Mouse (Mus musculus) heart, embryonic 16.5 days (tissue): ENCODE measurements at regions not wholly inside any gene's neighbourhood (a gene's known extent, or its start where the extent isn't known, plus 50 kb on each side); places are given as distances from the start of the nearest gene placed in this dataset.

Source experiments
- ATAC-seq: fragments of 200-750 bp; cut with Nextera tagmentation; replicated peaks from 2 replicates; pipeline ENCODE4 v1.8.0; 2017; ENCODE audit warnings: moderate number of reproducible peaks; ENCODE audit not compliant: insufficient read depth, low FRiP score; ENCODE audit errors: extremely low read depth
- H3K27ac ChIP-seq: fragments of 300-500 bp; sonication (generic); 2 replicates; pipeline ENCODE4 v1.5.1; 2014; ENCODE audit warnings: mild to moderate bottlenecking, low read length, control low read depth, moderate library complexity
- H3K27me3 ChIP-seq: fragments of 300-500 bp; sonication (generic); 2 replicates; pipeline ENCODE4 v1.6.1; 2014; ENCODE audit warnings: low read length, mixed read lengths; ENCODE audit not compliant: control insufficient read depth, insufficient read depth
- H3K36me3 ChIP-seq: fragments of 300-500 bp; sonication (generic); 2 replicates; pipeline ENCODE4 v1.6.1; 2014; ENCODE audit not compliant: control insufficient read depth, insufficient read depth
- H3K4me1 ChIP-seq: fragments of 300-500 bp; sonication (generic); 2 replicates; pipeline ENCODE4 v1.6.1; 2014; ENCODE audit warnings: low read length, mixed read lengths; ENCODE audit not compliant: control insufficient read depth, insufficient read depth
- H3K4me2 ChIP-seq: fragments of 300-500 bp; sonication (generic); 2 replicates; pipeline ENCODE4 v1.6.1; 2014; ENCODE audit warnings: low read depth, mild to moderate bottlenecking, control low read depth, low read length
- H3K4me3 ChIP-seq: fragments of 300-500 bp; sonication (generic); 2 replicates; pipeline ENCODE4 v1.5.1; 2014; ENCODE audit warnings: mild to moderate bottlenecking, control low read depth, low read length
- H3K9ac ChIP-seq: fragments of 300-500 bp; sonication (generic); 2 replicates; pipeline ENCODE4 v1.6.1; 2014; ENCODE audit warnings: low read length, control low read depth
- H3K9me3 ChIP-seq: fragments of 300-500 bp; sonication (generic); replicated peaks from 2 replicates; pipeline ENCODE4 v1.6.1; 2016; ENCODE audit warnings: low read length; ENCODE audit not compliant: control insufficient read depth
- WGBS: fragments of 180-500 bp; shearing (Covaris S2); extraction: QIAGEN DNeasy Blood & Tissue Kit; methylation state at CpG from one replicate; pipeline ENCODE4 v1.1.7; 2014; 5-methylcytosine and 5-hydroxymethylcytosine counted together

DNA sequence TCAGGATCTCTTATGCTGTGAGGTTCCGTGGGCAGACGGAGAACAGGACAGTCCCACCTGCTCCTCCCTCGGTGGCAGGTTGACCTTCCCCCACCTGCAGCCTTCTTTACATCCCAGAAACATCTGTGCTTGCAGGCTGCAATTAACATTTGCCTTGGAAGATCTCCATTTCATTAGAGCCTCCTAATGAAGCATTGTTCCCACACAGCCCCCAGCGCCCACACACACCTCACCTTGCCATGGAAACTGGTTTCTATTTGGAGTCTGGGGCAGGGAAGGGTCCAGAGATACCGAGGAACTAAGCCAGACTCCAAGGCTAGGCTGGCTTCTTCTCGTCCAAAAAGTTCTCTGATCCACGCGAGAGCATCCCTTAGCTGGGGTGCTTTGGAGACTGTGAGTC, 56.6 kb upstream of the Rpl38 start:
- Histone ChIP-seq H3K36me3 (no peaks in the 10 kb centered on the region), H3K4me2 (no peak overlapping the region), H3K27ac (no peak overlapping the region), H3K4me1 (no peaks in the 10 kb centered on the region), H3K27me3 (no peaks in the 10 kb centered on the region), H3K4me3 (no peak overlapping the region), H3K9me3 (no peaks in the 10 kb centered on the region), H3K9ac (no peak overlapping the region)
- no peak for ATAC-seq
- WGBS, result 72% methylated on average over 8 of the region's 8 CpGs

DNA sequence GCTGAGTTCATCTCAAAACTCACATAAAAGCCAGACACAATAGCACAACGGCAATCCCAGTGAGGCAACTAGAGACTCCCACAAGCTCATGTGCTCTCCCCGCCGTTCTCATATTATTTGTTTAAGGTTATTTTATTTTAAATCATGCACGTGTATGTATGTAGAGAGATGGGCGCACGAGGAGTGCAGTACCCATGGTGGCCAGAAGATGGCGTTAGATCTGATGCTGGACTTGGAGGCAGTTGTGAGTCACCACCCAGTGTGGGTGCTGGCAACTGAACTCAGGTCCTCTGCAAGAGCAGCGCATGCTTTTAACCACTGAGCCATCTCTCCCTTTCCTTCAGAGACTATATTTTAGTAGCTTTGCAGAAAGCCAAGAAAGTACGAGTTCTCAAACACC, 60.3 kb upstream of the Rpl38 start:
- no peak overlapping the region for H3K9ac ChIP-seq
- 90% methylated on average over 9 of the region's 9 CpGs for WGBS
- H3K36me3 ChIP-seq, result no peaks in the 10 kb centered on the region
- no peak overlapping the region for H3K27ac ChIP-seq
- H3K4me2 ChIP-seq, result no peak overlapping the region
- no peaks in the 10 kb centered on the region for H3K4me1 ChIP-seq
- no peaks in the 10 kb centered on the region for H3K27me3 ChIP-seq
- ATAC-seq, result no peak
- H3K9me3 ChIP-seq, result peaks cover 5% of the 10 kb centered on the region
- H3K4me3 ChIP-seq, result no peak overlapping the region

DNA sequence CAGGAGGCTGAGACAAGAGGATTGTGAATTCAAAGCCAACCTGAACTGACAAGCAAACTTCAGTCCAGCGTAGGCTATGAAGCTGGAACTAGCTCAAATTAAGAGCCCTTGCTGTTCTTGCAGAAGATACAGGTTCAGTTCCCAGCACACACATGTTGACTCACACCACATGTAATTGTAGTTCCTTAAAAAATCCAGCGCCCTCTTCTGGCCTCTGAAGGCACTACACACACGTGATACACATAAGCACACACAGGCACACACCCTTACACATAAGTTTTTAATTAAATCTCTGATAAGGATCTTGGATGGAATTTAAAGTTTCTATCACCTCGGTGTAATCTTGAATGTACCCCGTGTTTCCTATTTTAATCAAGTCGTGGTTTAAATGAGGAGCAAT, 65.2 kb upstream of the Rpl38 start:
- 76% methylated on average over 6 of the region's 6 CpGs for WGBS

DNA sequence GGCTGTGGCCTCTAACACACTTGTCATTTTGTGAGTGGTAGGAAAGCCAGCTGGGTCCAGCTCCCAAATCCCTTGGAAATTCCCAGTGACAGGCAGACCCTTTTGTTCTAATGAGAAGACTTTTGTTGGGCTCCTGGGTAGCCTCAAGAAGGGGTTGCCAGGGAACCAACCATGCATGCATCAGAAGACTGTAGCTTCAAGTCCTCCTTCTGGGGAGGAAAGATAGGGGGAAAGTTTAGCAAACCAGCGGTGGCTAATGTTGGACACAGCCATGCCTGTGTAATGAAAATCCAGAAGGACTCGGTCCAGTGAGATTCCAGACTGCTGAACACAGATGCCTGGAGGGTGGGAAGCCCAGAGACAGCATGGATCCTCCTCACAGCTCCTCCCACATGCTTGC, 71.1 kb upstream of the Rpl38 start:
- Histone ChIP-seq H3K36me3 (no peaks in the 10 kb centered on the region), H3K4me1 (no peaks in the 10 kb centered on the region), H3K27ac (no peak overlapping the region), H3K4me2 (no peak overlapping the region), H3K27me3 (no peaks in the 10 kb centered on the region), H3K4me3 (no peak overlapping the region), H3K9ac (no peak overlapping the region), H3K9me3 (no peaks in the 10 kb centered on the region)
- 53% methylated on average over 2 of the region's 2 CpGs for WGBS
- no peak for ATAC-seq

More for the DNA sequence above, 65.2 kb upstream of the Rpl38 start:
- Histone ChIP-seq H3K4me1 (no peaks in the 10 kb centered on the region), H3K27me3 (no peaks in the 10 kb centered on the region), H3K9me3 (peaks cover 6% of the 10 kb centered on the region), H3K9ac (no peak overlapping the region), H3K4me3 (no peak overlapping the region), H3K4me2 (no peak overlapping the region), H3K27ac (no peak overlapping the region), H3K36me3 (no peaks in the 10 kb centered on the region)
- no peak for ATAC-seq

DNA sequence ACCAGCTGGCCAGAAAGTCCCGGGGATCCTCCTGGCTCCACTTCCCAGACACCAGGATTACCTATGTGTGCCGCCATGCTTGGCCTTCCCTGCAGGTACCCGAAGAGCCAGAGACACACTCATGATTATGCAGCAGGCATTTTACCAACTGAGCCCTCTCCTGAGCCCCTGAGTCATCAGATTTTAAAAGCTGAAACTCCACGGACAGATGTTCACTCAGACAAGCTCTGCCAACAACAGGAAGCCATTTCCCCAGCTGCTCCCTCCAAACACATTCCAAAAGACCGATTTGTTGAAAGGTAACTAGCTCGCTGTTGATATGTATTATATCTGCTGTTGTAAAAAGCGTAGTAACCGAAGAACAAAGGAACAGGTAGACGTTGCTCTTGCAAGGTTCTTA, 75.4 kb upstream of the Rpl38 start:
- 59% methylated on average over 9 of the region's 9 CpGs for WGBS
- Histone ChIP-seq H3K9me3 (no peaks in the 10 kb centered on the region), H3K4me2 (no peak overlapping the region), H3K27me3 (no peaks in the 10 kb centered on the region), H3K36me3 (no peaks in the 10 kb centered on the region), H3K9ac (no peak overlapping the region), H3K27ac (no peak overlapping the region), H3K4me1 (no peaks in the 10 kb centered on the region), H3K4me3 (no peak overlapping the region)
- ATAC-seq, result no peak

DNA sequence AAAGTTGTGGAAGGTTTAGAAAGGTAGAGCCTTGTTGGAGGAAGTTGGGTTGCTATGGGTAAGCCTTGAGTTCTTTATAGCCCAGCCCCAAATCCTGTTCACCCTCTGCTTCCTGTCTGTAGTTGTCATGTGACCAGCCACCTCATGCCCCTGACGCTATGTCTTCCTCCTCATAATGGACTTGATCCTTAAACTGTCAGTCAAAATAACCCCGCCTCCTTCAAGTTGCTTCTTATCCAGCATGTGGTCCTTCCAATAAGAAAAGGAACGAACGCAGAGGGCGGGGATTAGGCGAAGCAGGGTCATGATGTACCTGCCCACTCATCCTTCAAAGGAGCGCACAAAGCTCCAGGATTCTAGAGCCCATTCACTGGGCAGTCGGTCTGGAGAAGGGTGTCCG, 79.8 kb upstream of the Rpl38 start:
- WGBS, result 72% methylated on average over 9 of the region's 9 CpGs
- ATAC-seq, result no peak
- Histone ChIP-seq H3K4me3 (no peak overlapping the region), H3K36me3 (no peaks in the 10 kb centered on the region), H3K27me3 (no peaks in the 10 kb centered on the region), H3K4me2 (no peak overlapping the region), H3K4me1 (no peaks in the 10 kb centered on the region), H3K9ac (no peak overlapping the region), H3K27ac (no peak overlapping the region), H3K9me3 (peaks cover 6% of the 10 kb centered on the region)

DNA sequence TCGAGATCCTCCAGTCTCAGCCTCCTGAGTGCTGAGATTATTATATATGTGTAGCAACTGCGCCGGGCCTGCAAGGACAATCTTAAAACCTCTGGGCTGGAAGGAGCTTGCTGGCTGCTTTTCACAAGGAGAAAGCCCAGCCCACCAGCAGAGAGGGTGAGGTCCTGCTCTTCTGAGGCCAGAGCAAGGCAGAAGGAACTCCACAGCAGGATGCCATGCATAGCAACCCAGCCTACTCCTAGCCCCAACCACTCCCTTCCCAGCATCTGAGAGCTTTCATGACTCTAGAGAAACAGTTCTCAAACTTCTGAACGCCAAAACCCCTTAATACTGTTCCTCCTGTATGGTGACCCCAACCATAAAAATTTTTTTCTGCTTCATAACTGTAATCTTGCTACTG, 80.3 kb upstream of the Rpl38 start:
- no peak for ATAC-seq
- H3K9ac ChIP-seq, result no peak overlapping the region
- WGBS, result 81% methylated on average over 4 of the region's 4 CpGs
- no peak overlapping the region for H3K4me3 ChIP-seq
- H3K27me3 ChIP-seq, result no peaks in the 10 kb centered on the region
- H3K36me3 ChIP-seq, result no peaks in the 10 kb centered on the region
- H3K9me3 ChIP-seq, result peaks cover 6% of the 10 kb centered on the region
- no peaks in the 10 kb centered on the region for H3K4me1 ChIP-seq
- H3K27ac ChIP-seq, result no peak overlapping the region
- H3K4me2 ChIP-seq, result no peak overlapping the region

DNA sequence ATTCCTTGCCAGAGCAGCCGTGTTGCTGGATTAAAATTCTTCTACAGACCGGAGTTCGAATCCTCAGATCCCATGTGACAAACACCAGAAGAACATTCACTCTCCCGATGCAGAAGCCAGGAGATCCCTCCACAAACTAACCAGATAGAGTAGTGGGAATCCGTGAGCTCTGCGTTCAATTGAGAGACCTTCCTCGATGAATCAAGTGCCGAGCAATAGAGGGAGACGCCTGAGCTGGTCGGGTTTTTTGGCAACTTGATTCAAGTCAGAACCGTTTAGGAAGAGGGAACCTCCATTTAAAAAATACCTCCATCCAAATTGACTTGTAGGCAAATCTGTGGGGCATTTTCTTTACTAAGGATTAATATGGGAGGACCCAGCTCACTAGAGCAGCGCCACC, 81.9 kb upstream of the Rpl38 start:
- no peaks in the 10 kb centered on the region for H3K4me1 ChIP-seq
- 84% methylated on average over 12 of the region's 12 CpGs for WGBS

DNA sequence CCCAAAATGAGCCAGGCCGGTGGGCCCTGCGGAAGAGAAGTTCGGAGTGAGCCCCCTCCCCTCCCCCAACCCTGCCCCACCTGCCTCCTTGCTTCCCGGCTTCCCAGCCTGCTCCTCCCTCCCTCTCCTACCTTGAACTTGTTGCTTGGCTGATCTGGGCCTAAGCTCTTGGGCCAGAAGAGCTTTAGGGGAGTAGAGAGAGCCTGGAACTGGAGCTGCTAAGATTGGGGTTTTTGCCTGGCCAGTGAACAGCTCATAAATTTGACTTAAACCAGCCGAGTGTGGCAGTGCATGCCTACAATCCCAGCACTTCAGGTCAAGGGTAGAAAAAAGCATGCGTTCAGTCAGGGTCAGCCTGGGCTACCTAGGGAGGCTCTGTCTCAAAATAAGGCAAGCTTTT, 83.5 kb upstream of the Rpl38 start:
- whole genome bisulfite sequencing, result 84% methylated on average over 6 of the region's 6 CpGs
- no peak for ATAC-seq
- H3K27ac ChIP-seq, result no peak overlapping the region
- peaks cover 6% of the 10 kb centered on the region for H3K9me3 ChIP-seq
- H3K4me3 ChIP-seq, result no peak overlapping the region
- H3K9ac ChIP-seq, result no peak overlapping the region
- no peaks in the 10 kb centered on the region for H3K4me1 ChIP-seq
- H3K36me3 ChIP-seq, result no peaks in the 10 kb centered on the region
- no peaks in the 10 kb centered on the region for H3K27me3 ChIP-seq
- H3K4me2 ChIP-seq, result no peak overlapping the region

More for the DNA sequence above, 81.9 kb upstream of the Rpl38 start:
- Histone ChIP-seq H3K4me3 (no peak overlapping the region), H3K9me3 (peaks cover 6% of the 10 kb centered on the region), H3K9ac (no peak overlapping the region), H3K36me3 (no peaks in the 10 kb centered on the region), H3K27ac (no peak overlapping the region), H3K27me3 (no peaks in the 10 kb centered on the region), H3K4me2 (no peak overlapping the region)
- no peak for ATAC-seq

DNA sequence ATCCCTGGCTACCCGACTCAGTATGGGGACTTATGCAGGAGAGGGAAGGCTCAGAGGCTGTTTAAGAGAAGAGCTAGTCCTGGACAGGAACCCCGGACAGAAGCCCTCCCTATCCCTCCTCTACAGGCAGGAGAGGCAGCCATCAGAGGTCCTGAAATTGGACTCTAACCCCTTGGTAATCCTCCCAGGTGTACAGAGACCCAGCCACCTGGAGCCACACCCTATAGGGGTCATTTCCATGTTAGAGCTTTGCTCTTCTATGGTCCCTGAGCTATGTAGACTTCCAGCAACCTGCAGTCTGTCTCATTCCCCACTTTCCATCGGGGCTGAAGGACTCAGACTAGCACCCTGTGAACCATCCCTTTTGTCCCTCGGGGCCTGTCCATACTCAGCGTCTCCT, 84.2 kb upstream of the Rpl38 start:
- Histone ChIP-seq H3K27ac (no peak overlapping the region), H3K36me3 (no peaks in the 10 kb centered on the region), H3K4me2 (no peak overlapping the region), H3K9me3 (peaks cover 6% of the 10 kb centered on the region), H3K4me3 (no peak overlapping the region), H3K4me1 (no peaks in the 10 kb centered on the region), H3K9ac (no peak overlapping the region), H3K27me3 (no peaks in the 10 kb centered on the region)
- no peak for ATAC-seq
- 80% methylated on average over 5 of the region's 5 CpGs for WGBS
